Mouse (Mus musculus) neutrophil, adult 5-6 weeks (primary cell): ENCODE measurements around the gene Mapkbp1. TPM values are rescaled to one million over a fixed set of nuclear protein-coding genes. Genes with fewer than 3 reads are reported as not detected.

Experiments
- ATAC-seq: fragments of 151-379, 151-347 bp; 2 replicates; pipeline ENCODE4 v1.8.0; 2017; ENCODE audit warnings: mild to moderate bottlenecking, moderate TSS enrichment; ENCODE audit not compliant: insufficient number of reproducible peaks, poor library complexity, low FRiP score, severe bottlenecking; ENCODE audit errors: extremely low read depth
- total RNA-seq: library from RNA; stranded (forward); fragments of 200-1000 nt; gene quantifications from 2 replicates; pipeline ENCODE4 v1.2.3, GENCODE M21; 2017

The Mapkbp1 gene
- 4.1 and 4.8 TPM in 2 replicates for total RNA-seq

GRCm38 (mm10) chr2:119972537-119972879 lies at the start of gene Mapkbp1:
TSS of gene Mapkbp1 (plus strand) at chr2:119972699.
- ATAC-seq = no peak

GRCm38 (mm10) chr2:119970571-119970970 lies 1.9 kb upstream of the Mapkbp1 start:
- peak; percentile 37; the same call in 1 of the 2 replicates for ATAC-seq

- ATAC-seq = no peak
Observed at GRCm38 (mm10) chr2:119971316-119971715, 1.2 kb upstream of the Mapkbp1 start.

- ATAC-seq = peak; percentile 97
Observed at GRCm38 (mm10) chr2:119971837-119972536, 512 bp upstream of the Mapkbp1 start.

- no peak for ATAC-seq
Observed at GRCm38 (mm10) chr2:119980343-119980986, 8.0 kb downstream of the Mapkbp1 start.

- no peak for ATAC-seq
Observed at GRCm38 (mm10) chr2:119981631-119982030, 9.1 kb downstream of the Mapkbp1 start.

- no peak for ATAC-seq
Observed at GRCm38 (mm10) chr2:119985871-119986270, 13.4 kb downstream of the Mapkbp1 start.

- ATAC-seq = no peak
Observed at GRCm38 (mm10) chr2:119986369-119986768, 13.9 kb downstream of the Mapkbp1 start.

GRCm38 (mm10) chr2:119987441-119987840 lies 14.9 kb downstream of the Mapkbp1 start:
- no peak for ATAC-seq

- ATAC-seq = no peak
Observed at GRCm38 (mm10) chr2:119988952-119989351, 16.5 kb downstream of the Mapkbp1 start.

- ATAC-seq = no peak
Observed at GRCm38 (mm10) chr2:119990881-119991280, 18.4 kb downstream of the Mapkbp1 start.

- no peak for ATAC-seq
Observed at GRCm38 (mm10) chr2:119992349-119992748, 19.9 kb downstream of the Mapkbp1 start.

GRCm38 (mm10) chr2:119993515-119993914 lies 21.0 kb downstream of the Mapkbp1 start:
- ATAC-seq = no peak

GRCm38 (mm10) chr2:119994839-119995238 lies 22.3 kb downstream of the Mapkbp1 start:
- no peak for ATAC-seq

- no peak for ATAC-seq
Observed at GRCm38 (mm10) chr2:119995391-119996281, 23.1 kb downstream of the Mapkbp1 start.

- no peak for ATAC-seq
Observed at GRCm38 (mm10) chr2:119997354-119997753, 24.9 kb downstream of the Mapkbp1 start.

- no peak for ATAC-seq
Observed at GRCm38 (mm10) chr2:119999731-120000130, 27.2 kb downstream of the Mapkbp1 start.

- ATAC-seq = no peak
Observed at GRCm38 (mm10) chr2:120000882-120001584, 28.5 kb downstream of the Mapkbp1 start.

- ATAC-seq = no peak
Observed at GRCm38 (mm10) chr2:120001956-120002355, 29.5 kb downstream of the Mapkbp1 start.
